Mouse (Mus musculus) forebrain, embryonic 13.5 days (tissue): ENCODE measurements around the gene Zfp207. TPM values are rescaled to one million over a fixed set of nuclear protein-coding genes. Genes with fewer than 3 reads are reported as not detected.

Experiments used
- ATAC-seq: fragments of 200-750 bp; cut with Nextera tagmentation; 2 replicates; pipeline ENCODE4 v1.8.0; 2017
- H3K27ac ChIP-seq: fragments of 300-500 bp; sonication (generic); 2 replicates; pipeline ENCODE4 v1.5.1; 2015; ENCODE audit warnings: inconsistent platforms, mild to moderate bottlenecking, moderate library complexity
- H3K27me3 ChIP-seq: fragments of 300-500 bp; sonication (generic); 2 replicates; pipeline ENCODE4 v1.6.1; 2015; ENCODE audit warnings: mild to moderate bottlenecking, inconsistent platforms
- H3K36me3 ChIP-seq: fragments of 300-500 bp; sonication (generic); 2 replicates; pipeline ENCODE4 v1.6.1; 2015; ENCODE audit warnings: mild to moderate bottlenecking, inconsistent platforms; ENCODE audit not compliant: poor library complexity, severe bottlenecking
- H3K4me1 ChIP-seq: fragments of 300-500 bp; sonication (generic); 2 replicates; pipeline ENCODE4 v1.6.1; 2015; ENCODE audit warnings: inconsistent platforms
- H3K4me2 ChIP-seq: fragments of 300-500 bp; sonication (generic); 2 replicates; pipeline ENCODE4 v1.6.1; 2015; ENCODE audit warnings: inconsistent platforms, mild to moderate bottlenecking, moderate library complexity
- H3K4me3 ChIP-seq: fragments of 300-500 bp; sonication (generic); 2 replicates; pipeline ENCODE4 v1.5.1; 2015; ENCODE audit warnings: mild to moderate bottlenecking, inconsistent platforms
- H3K9ac ChIP-seq: fragments of 300-500 bp; sonication (generic); 2 replicates; pipeline ENCODE4 v1.6.1; 2015; ENCODE audit warnings: mild to moderate bottlenecking, inconsistent platforms
- H3K9me3 ChIP-seq: fragments of 300-500 bp; sonication (generic); replicated peaks from 2 replicates; pipeline ENCODE4 v1.6.1; 2016; ENCODE audit warnings: inconsistent platforms
- WGBS: fragments of 180-500 bp; shearing (Covaris S2); methylation state at CpG from one replicate; pipeline ENCODE4 v1.1.7; 2015; 5-methylcytosine and 5-hydroxymethylcytosine counted together
- polyA plus RNA-seq: library from polyadenylated mRNA; unstranded; fragments of >200 nt; fragmentation: Nextera tagmentation; extraction: Ambion mirVana; gene quantifications from 2 replicates; pipeline ENCODE4 v1.2.1, GENCODE M21; 2015

Zfp207 gene
- polyA plus RNA-seq, 1 experiment from 2014 or later: 266 TPM

DNA sequence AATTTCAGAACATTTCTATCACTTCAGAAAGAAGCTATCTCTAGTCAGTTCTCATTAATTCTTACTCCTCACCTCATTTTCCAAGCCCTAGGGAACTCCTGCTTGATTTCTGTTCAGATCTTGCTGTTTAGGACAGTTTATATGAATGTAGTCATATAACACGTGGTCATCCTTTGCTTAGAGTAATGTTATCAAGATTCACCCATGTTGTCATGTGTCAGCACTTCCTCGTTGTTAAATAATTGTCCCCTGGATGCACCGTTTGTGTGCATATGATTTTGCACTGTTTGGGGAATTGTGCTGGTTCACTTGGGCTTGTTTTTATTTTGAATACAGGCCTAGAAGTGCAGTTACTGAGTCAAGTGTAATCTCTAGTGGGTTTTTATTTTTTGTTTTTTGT is 69.2 kb downstream of the Zfp207 start:
- 96% methylated on average over 3 of the region's 3 CpGs for WGBS
- Histone ChIP-seq H3K36me3 (peaks cover 68% of the 10 kb centered on the region), H3K27me3 (no peaks in the 10 kb centered on the region), H3K9me3 (no peaks in the 10 kb centered on the region), H3K27ac (no peak overlapping the region), H3K9ac (no peak overlapping the region), H3K4me3 (no peak overlapping the region), H3K4me2 (no peak overlapping the region), H3K4me1 (no peaks in the 10 kb centered on the region)
- no peak for ATAC-seq

- no peaks in the 10 kb centered on the region for H3K4me1 ChIP-seq
- H3K4me2 ChIP-seq: no peak overlapping the region
- no peaks in the 10 kb centered on the region for H3K27me3 ChIP-seq
- 100% methylated on average over 1 of the region's 1 CpGs for WGBS
- no peaks in the 10 kb centered on the region for H3K9me3 ChIP-seq
- no peak for ATAC-seq
- no peak overlapping the region for H3K27ac ChIP-seq
- no peak overlapping the region for H3K9ac ChIP-seq
- peaks cover 68% of the 10 kb centered on the region for H3K36me3 ChIP-seq
- H3K4me3 ChIP-seq: no peak overlapping the region
Observed at GRCm38 (mm10) chr11:80453198-80453597, 70.1 kb downstream of the Zfp207 start.

Other genes starting within 250 kb of the Zfp207 start
- gene Tefm, start 241.1 kb upstream of the Zfp207 start, polyA plus RNA-seq: 29.6 and 30.0 TPM in 2 replicates
- gene Adap2, start 229.2 kb upstream of the Zfp207 start, polyA plus RNA-seq: 1.8 and 2.2 TPM in 2 replicates
- 2.6 and 3.0 TPM in 2 replicates for gene Rnf135, start 199.4 kb upstream of the Zfp207 start, polyA plus RNA-seq
- gene Rhot1, start 174.3 kb upstream of the Zfp207 start, polyA plus RNA-seq: 60.5 and 61.9 TPM in 2 replicates
- gene Rhbdl3, start 82.4 kb upstream of the Zfp207 start, polyA plus RNA-seq: 24.9 and 27.5 TPM in 2 replicates
- gene 5730455P16Rik, start 5.2 kb upstream of the Zfp207 start, polyA plus RNA-seq: 30.3 and 32.3 TPM in 2 replicates
- 370 and 373 TPM in 2 replicates for gene Psmd11, start 45.3 kb downstream of the Zfp207 start, polyA plus RNA-seq
- gene Cdk5r1, start 93.7 kb downstream of the Zfp207 start, polyA plus RNA-seq: 67.9 and 73.9 TPM in 2 replicates